Mouse (Mus musculus): ENCODE measurements around the gene Vmn1r36. TPM values are rescaled to one million over a fixed set of nuclear protein-coding genes. Genes with fewer than 3 reads are reported as not detected.

Gene Vmn1r36
- not detected for polyA plus RNA-seq (2017; shearing (Covaris generic))

GRCm38 (mm10) chr6:66719068-66719467 lies at the start of gene Vmn1r36:
Vmn1r36 (minus strand) TSS chr6:66719168.

GRCm38 (mm10) chr6:66729082-66729481 lies 10.1 kb upstream of the Vmn1r36 start, which contains the start of gene Vmn1r37:
Vmn1r37 (plus strand) TSS chr6:66729382.

GRCm38 (mm10) chr6:66685806-66686205 lies 33.2 kb downstream of the Vmn1r36 start, which contains the start of gene Vmn1r35:
Vmn1r35 (minus strand) TSS chr6:66685906.

Other genes with a start within 250 kb of the Vmn1r36 start
- gene Mad2l1, start 183.8 kb downstream of the Vmn1r36 start, polyA plus RNA-seq (2017; shearing (Covaris generic)), result 10 to 100 TPM; 17.5 to 20.6 TPM
- gene Vmn1r32, start 159.1 kb downstream of the Vmn1r36 start, polyA plus RNA-seq (2017; shearing (Covaris generic)), result not detected
- gene Vmn1r33, start 100.9 kb downstream of the Vmn1r36 start, polyA plus RNA-seq (2017; shearing (Covaris generic)), result 1 to 10 TPM in 1 of 2 experiments, under 1 TPM in 1; 0.16 to 1.4 TPM
- not detected for gene Vmn1r34, start 75.3 kb downstream of the Vmn1r36 start, polyA plus RNA-seq (2017; shearing (Covaris generic))
- not detected for gene Vmn1r35, start 33.3 kb downstream of the Vmn1r36 start, polyA plus RNA-seq (2017; shearing (Covaris generic))
- 1 to 10 TPM in 1 of 2 experiments, not detected in 1; 1.2 TPM for gene Vmn1r37, start 10.2 kb upstream of the Vmn1r36 start, polyA plus RNA-seq (2017; shearing (Covaris generic))
- gene Vmn1r38, start 63.5 kb upstream of the Vmn1r36 start, polyA plus RNA-seq (2017; shearing (Covaris generic)), result under 1 TPM in 1 of 2 experiments, not detected in 1; 0.06 TPM
- not detected for gene Vmn1r39, start 91.4 kb upstream of the Vmn1r36 start, polyA plus RNA-seq (2017; shearing (Covaris generic))
- gene Gng12, start 177.2 kb upstream of the Vmn1r36 start, polyA plus RNA-seq (2017; shearing (Covaris generic)), result 10 to 100 TPM; 17.6 to 18.2 TPM

Data from inflammation-experienced regulatory T-cells (primary cell).